ENCODE assay signal across 8 mouse cellular contexts in the genomic region with DNA sequence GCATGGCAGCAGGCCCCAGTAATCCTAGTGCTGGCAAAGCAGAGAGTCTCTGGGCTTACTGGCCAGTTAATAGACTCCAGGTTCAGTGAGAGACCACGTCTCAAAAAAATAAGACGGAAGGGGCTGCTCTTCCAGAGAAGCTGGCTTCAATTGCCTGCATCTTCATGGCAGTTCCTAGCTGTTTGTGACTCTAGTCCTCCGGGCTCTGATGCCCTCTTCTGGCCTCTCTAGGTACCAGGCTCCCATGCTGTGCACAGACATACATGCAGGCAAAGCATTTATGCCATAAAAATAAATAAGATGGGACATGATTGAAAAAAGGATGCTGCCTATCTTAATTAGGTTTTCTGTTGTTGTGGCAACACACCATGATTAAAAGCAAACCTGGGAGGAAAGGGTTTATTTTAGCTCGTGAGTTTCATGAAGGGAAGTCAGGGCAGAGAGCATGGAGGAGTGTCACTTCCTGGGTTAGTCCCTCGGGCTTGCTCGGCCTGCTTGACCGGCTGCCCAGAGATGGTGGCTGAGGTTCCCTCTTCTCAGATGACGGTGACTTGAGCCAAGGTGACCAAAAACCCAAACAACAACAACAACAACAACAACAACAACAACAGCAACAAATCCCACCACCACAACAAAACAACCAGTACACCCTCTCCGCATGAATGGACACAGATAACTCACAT. TPM values are rescaled to one million over a fixed set of nuclear protein-coding genes. Genes with fewer than 3 reads are reported as not detected.
A peak's percentile ranks its signal among the peaks of the same experiment; 100 is the strongest.
DNase-seq lines count a peak whose midpoint lies in the region; ATAC-seq and TF ChIP-seq lines count a peak whose summit lies in the region.

No protein-coding gene starts in this region.

- no peak overlapping the region for H3K4me3 ChIP-seq in ES-E14 (ENCODE audit: insufficient read depth in 1 of 2, low read depth in 1 of 2, low read length in 2 of 2, poor library complexity in 1 of 2, severe bottlenecking in 1 of 2)
- no peak overlapping the region for H3K4me3 ChIP-seq in limb, embryonic 11.5 days (ENCODE audit: low read depth, low read length)
- no peak overlapping the region for H3K4me3 ChIP-seq in midbrain, embryonic 14.5 days (replicated peaks; ENCODE audit: low read depth, low read length)

- no peaks in the 10 kb centered on the region for H3K9me3 ChIP-seq in ES-E14 (ENCODE audit: control insufficient read depth, insufficient read depth, low read depth, low read length)
- H3K9me3 ChIP-seq in limb, embryonic 11.5 days (ENCODE audit: control insufficient read depth, low read length), result no peaks in the 10 kb centered on the region
- H3K9me3 ChIP-seq in midbrain, embryonic 14.5 days (ENCODE audit: control insufficient read depth, low read length), result no peaks in the 10 kb centered on the region

- 24% methylated on average over 9 of the region's 9 CpGs for WGBS in limb, embryonic 11.5 days
- WGBS in midbrain, embryonic 14.5 days, result 39% methylated on average over 9 of the region's 9 CpGs

- in situ Hi-C loops in ES-E14 (cut with MboI; ENCODE audit: low sequenced_read_pairs in 2 of 2, unreplicated experiment in 2 of 2), result loop anchor here in 1 of 2 experiments (10.0 to 25.0 kb wide), 2 partner anchors 223 to 426 kb away; a partner anchor contains a TSS

- H3K4me1 ChIP-seq in ES-E14 (ENCODE audit: control insufficient read depth in 2 of 2, insufficient read depth in 2 of 2, low read length in 2 of 2, poor library complexity in 1 of 2), result no peaks in the 10 kb centered on the region
- peaks cover 3% of the 10 kb centered on the region; the same call in 1 of the 2 replicates for H3K4me1 ChIP-seq in limb, embryonic 11.5 days (ENCODE audit: control insufficient read depth, insufficient read depth, low read length)
- H3K4me1 ChIP-seq in midbrain, embryonic 14.5 days (ENCODE audit: control insufficient read depth, insufficient read depth, low read length), result no peaks in the 10 kb centered on the region

- no peak for ATAC-seq in limb, embryonic 11.5 days (ENCODE audit: insufficient number of reproducible peaks, low FRiP score, low TSS enrichment, low read depth)
- ATAC-seq in midbrain, embryonic 14.5 days (ENCODE audit: low FRiP score, low TSS enrichment), result peak; percentile 70; the same call in 1 of the 2 replicates

- H3K27me3 ChIP-seq in limb, embryonic 11.5 days (ENCODE audit: control insufficient read depth, insufficient read depth, low read length), result no peaks in the 10 kb centered on the region
- H3K27me3 ChIP-seq in midbrain, embryonic 14.5 days (ENCODE audit: control insufficient read depth, insufficient read depth, low read length), result no peaks in the 10 kb centered on the region

- H3K4me2 ChIP-seq in limb, embryonic 11.5 days (ENCODE audit: low read depth, severe bottlenecking), result no peak overlapping the region
- H3K4me2 ChIP-seq in midbrain, embryonic 14.5 days (ENCODE audit: low read length), result no peak overlapping the region

- no peak overlapping the region for H3K27ac ChIP-seq in ES-E14 (ENCODE audit: insufficient read depth, low read depth, low read length, poor library complexity, severe bottlenecking)
- H3K27ac ChIP-seq in limb, embryonic 11.5 days (replicated peaks; ENCODE audit: low read depth, low read length), result no peak overlapping the region
- no peak overlapping the region for H3K27ac ChIP-seq in midbrain, embryonic 14.5 days (replicated peaks; ENCODE audit: low read depth, low read length)

- no peak overlapping the region for H3K9ac ChIP-seq in ES-E14 (ENCODE audit: insufficient read depth, low read depth, low read length, poor library complexity, severe bottlenecking)
- H3K9ac ChIP-seq in limb, embryonic 11.5 days (ENCODE audit: low read length), result no peak overlapping the region
- H3K9ac ChIP-seq in midbrain, embryonic 14.5 days (replicated peaks; ENCODE audit: low read length), result no peak overlapping the region

- no peaks in the 10 kb centered on the region for H3K36me3 ChIP-seq in ES-E14 (ENCODE audit: control insufficient read depth, insufficient read depth, low read length, poor library complexity, severe bottlenecking)
- no peaks in the 10 kb centered on the region for H3K36me3 ChIP-seq in limb, embryonic 11.5 days (ENCODE audit: control insufficient read depth, insufficient read depth, low read length)
- H3K36me3 ChIP-seq in midbrain, embryonic 14.5 days (ENCODE audit: control insufficient read depth, insufficient read depth, low read length), result no peaks in the 10 kb centered on the region

- DNase-seq in 3134 (ENCODE audit: extremely low read depth, insufficient read length, low spot score) (peak; percentile 37), ES-E14 (ENCODE audit: low read depth, low spot score) (no peak)
- peak; percentile 76 to 80 for DNase-seq in cerebellum, postnatal 14 days
- peak; percentile 35 to 53 for DNase-seq in frontal cortex, postnatal 36 days (ENCODE audit: low spot score in 2 of 2)
- DNase-seq in kidney, adult 11 months, result peak; percentile 53
- peak; percentile 76 for DNase-seq in limb, embryonic 11.5 days (ENCODE audit: low spot score)
- DNase-seq in midbrain, embryonic 14.5 days, result peak; percentile 85
- peak; percentile 59 for DNase-seq in thymus, postnatal 14 days

TF ChIP-seq in ES-E14, 5 proteins besides CTCF, POLR2A, EP300 and RAD21:
- no peak for TF ChIP-seq ZNF384 (IDR thresholded peaks at IDR 0.05; ENCODE audit: low read depth, low read length)
- TF ChIP-seq ZC3H11A (IDR thresholded peaks at IDR 0.05; ENCODE audit: borderline replicate concordance, low read depth, low read length), result peak; percentile 81

RNA-seq across cellular contexts. Expression of a gene that starts 26.3 kb away (rescaled TPM):
- 12.9 and 15.3 TPM in 2 replicates for total RNA-seq in ES-E14 (2012; rRNA removed)
- polyA plus RNA-seq in limb, embryonic 11.5 days (2014; fragmentation: Nextera tagmentation; extraction: Ambion mirVana), result 45.8 and 48.0 TPM in 2 replicates
- polyA plus RNA-seq in midbrain, embryonic 14.5 days (2014; fragmentation: Nextera tagmentation; extraction: Ambion mirVana), result 41.6 and 45.0 TPM in 2 replicates
